Mouse (Mus musculus) neural tube, embryonic 14.5 days (tissue): ENCODE measurements at regions not wholly inside any gene's neighbourhood (a gene's known extent, or its start where the extent isn't known, plus 50 kb on each side); places are given as distances from the start of the nearest gene placed in this dataset.

Source experiments
- ATAC-seq: fragments of 200-750 bp; cut with Nextera tagmentation; 2 replicates; pipeline ENCODE4 v1.8.0; 2017; ENCODE audit warnings: low read depth, mild to moderate bottlenecking, moderate TSS enrichment, moderate library complexity
- H3K27ac ChIP-seq: fragments of 300-500 bp; sonication (generic); 2 replicates; pipeline ENCODE4 v1.5.1; 2014; ENCODE audit warnings: low read depth, mild to moderate bottlenecking, control low read depth, low read length, moderate library complexity, mixed read lengths
- H3K27me3 ChIP-seq: fragments of 300-500 bp; sonication (generic); 2 replicates; pipeline ENCODE4 v1.6.1; 2014; ENCODE audit warnings: low read length; ENCODE audit not compliant: control insufficient read depth, insufficient read depth
- H3K36me3 ChIP-seq: fragments of 300-500 bp; sonication (generic); 2 replicates; pipeline ENCODE4 v1.6.1; 2014; ENCODE audit warnings: low read length, mixed read lengths; ENCODE audit not compliant: control insufficient read depth, insufficient read depth
- H3K4me1 ChIP-seq: fragments of 300-500 bp; sonication (generic); 2 replicates; pipeline ENCODE4 v1.6.1; 2014; ENCODE audit warnings: low read length; ENCODE audit not compliant: control insufficient read depth, insufficient read depth
- H3K4me2 ChIP-seq: fragments of 300-500 bp; sonication (generic); 2 replicates; pipeline ENCODE4 v1.6.1; 2014; ENCODE audit warnings: mild to moderate bottlenecking, low read depth, low read length, control low read depth
- H3K4me3 ChIP-seq: fragments of 300-500 bp; sonication (generic); 2 replicates; pipeline ENCODE4 v1.5.1; 2014; ENCODE audit warnings: low read depth, low read length, control low read depth, mixed read lengths
- H3K9ac ChIP-seq: fragments of 300-500 bp; sonication (generic); replicated peaks from 2 replicates; pipeline ENCODE4 v1.6.1; 2014; ENCODE audit warnings: low read depth, mild to moderate bottlenecking, control low read depth, low read length, mixed read lengths
- H3K9me3 ChIP-seq: fragments of 300-500 bp; sonication (generic); 2 replicates; pipeline ENCODE4 v1.6.1; 2016; ENCODE audit warnings: low read length; ENCODE audit not compliant: control insufficient read depth
- WGBS: fragments of 180-500 bp; shearing (Covaris S2); extraction: QIAGEN DNeasy Blood & Tissue Kit; methylation state at CpG from one replicate; pipeline ENCODE4 v1.1.7; 2014; 5-methylcytosine and 5-hydroxymethylcytosine counted together

- H3K36me3 ChIP-seq = no peaks in the 10 kb centered on the region
- 74% methylated on average over 3 of the region's 3 CpGs for WGBS
- H3K4me2 ChIP-seq = no peak overlapping the region
- no peak for ATAC-seq
- no peaks in the 10 kb centered on the region for H3K4me1 ChIP-seq
- H3K27ac ChIP-seq = no peak overlapping the region
- H3K9ac ChIP-seq = no peak overlapping the region
- no peak overlapping the region for H3K4me3 ChIP-seq
- H3K9me3 ChIP-seq = no peaks in the 10 kb centered on the region
- no peaks in the 10 kb centered on the region for H3K27me3 ChIP-seq
These were observed 87.3 kb upstream of the Pde3a start for GRCm38 (mm10) chr6:141161626-141162233.

DNA sequence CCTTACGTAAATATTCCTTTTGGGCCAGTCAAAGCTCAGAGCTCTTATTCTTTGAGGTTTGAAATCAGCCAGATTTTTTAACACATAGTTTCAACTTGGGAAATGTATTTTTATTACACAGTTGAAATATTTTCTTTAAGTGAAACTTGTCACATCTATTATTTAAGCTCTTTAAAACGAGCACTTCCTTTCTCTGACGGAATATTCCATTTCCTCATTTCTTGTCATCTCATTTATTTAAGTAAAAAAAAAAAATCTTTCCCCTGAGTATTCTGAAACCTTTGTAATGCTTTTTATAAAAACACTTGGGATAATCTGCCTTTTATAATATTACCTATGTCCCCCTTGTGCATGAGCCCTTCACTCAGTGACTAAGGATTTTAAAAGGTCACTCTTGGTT lies 81.8 kb upstream of the Pde3a start:
- H3K36me3 ChIP-seq = no peaks in the 10 kb centered on the region
- H3K9ac ChIP-seq = no peak overlapping the region
- 72% methylated on average over 3 of the region's 3 CpGs for WGBS
- H3K4me3 ChIP-seq = no peak overlapping the region
- no peaks in the 10 kb centered on the region for H3K9me3 ChIP-seq
- H3K4me1 ChIP-seq = no peaks in the 10 kb centered on the region
- no peaks in the 10 kb centered on the region for H3K27me3 ChIP-seq
- ATAC-seq = no peak
- H3K4me2 ChIP-seq = no peak overlapping the region
- H3K27ac ChIP-seq = no peak overlapping the region

DNA sequence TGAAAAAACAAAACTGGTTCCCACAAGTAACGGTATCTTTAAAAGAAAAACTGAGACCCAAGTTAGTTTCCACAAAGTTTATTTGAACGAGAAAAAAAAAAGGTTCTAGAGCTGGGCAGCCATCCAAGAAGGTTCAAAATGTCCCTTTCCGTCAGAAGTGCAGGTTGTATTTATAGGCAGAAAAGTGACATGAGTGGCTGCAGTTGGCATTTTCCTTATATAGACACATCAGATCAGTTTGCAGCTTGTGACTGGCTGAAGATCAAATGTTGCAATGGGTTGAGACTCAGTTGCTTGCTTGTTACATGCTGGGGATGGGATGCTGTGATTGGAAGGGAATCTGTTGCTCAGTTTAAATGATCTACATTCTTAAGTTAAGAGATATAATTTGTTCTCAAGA lies 80.7 kb upstream of the Pde3a start:
- no peak overlapping the region for H3K9ac ChIP-seq
- no peak overlapping the region for H3K4me2 ChIP-seq
- H3K4me3 ChIP-seq = no peak overlapping the region
- H3K4me1 ChIP-seq = no peaks in the 10 kb centered on the region
- no peak overlapping the region for H3K27ac ChIP-seq
- WGBS = 76% methylated on average over 3 of the region's 3 CpGs
- ATAC-seq = no peak
- no peaks in the 10 kb centered on the region for H3K27me3 ChIP-seq
- H3K9me3 ChIP-seq = no peaks in the 10 kb centered on the region
- no peaks in the 10 kb centered on the region for H3K36me3 ChIP-seq

DNA sequence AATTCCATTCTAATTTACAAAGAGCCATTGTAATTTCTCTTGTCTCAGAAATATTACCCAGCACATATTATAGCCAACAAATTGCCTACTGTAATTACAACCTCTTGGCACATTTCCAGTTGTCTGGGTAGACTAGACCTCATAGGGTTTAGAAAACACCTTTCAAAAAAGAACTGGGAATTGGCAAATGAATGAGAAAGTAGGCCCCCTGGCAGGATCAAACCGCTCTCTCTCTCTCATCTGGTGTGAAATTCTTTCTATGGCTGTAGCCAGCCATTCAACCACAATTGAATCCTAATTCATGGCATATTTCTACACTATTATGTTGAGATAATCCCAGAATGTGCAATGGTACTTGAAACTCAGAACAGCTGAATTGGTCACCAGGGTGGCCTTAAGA lies 65.3 kb upstream of the Pde3a start:
- peak; percentile 41; the same call in 1 of the 2 replicates for ATAC-seq
- no peak overlapping the region for H3K9ac ChIP-seq
- no peak overlapping the region for H3K4me3 ChIP-seq
- H3K9me3 ChIP-seq = no peaks in the 10 kb centered on the region
- 35% methylated on average over 1 of the region's 1 CpGs for WGBS
- H3K27ac ChIP-seq = no peak overlapping the region
- no peaks in the 10 kb centered on the region for H3K36me3 ChIP-seq
- H3K4me1 ChIP-seq = no peaks in the 10 kb centered on the region
- no peak overlapping the region for H3K4me2 ChIP-seq
- H3K27me3 ChIP-seq = no peaks in the 10 kb centered on the region

DNA sequence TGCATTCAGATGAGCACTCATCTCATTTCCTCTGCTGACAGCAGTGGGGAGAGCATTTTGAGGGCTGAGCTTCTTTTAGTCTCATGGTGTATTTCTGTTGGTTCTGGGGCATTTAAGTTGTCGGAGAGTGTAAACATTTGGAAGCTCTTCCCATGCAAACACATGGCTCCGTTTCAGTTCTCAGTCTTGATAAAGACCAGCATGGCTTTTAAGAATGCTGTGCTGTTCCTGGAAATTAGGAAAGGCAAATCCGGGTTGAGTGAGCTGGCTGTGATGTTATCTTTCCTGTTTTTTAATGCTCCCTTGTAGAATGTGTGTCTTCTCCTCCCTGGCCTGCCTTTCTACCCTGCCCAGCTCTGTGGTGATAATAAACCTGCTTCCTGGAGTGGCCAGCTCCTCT lies 61.0 kb upstream of the Pde3a start:
- ATAC-seq = no peak
- Histone ChIP-seq H3K36me3 (no peaks in the 10 kb centered on the region), H3K27ac (no peak overlapping the region), H3K4me1 (no peaks in the 10 kb centered on the region), H3K9ac (no peak overlapping the region), H3K27me3 (no peaks in the 10 kb centered on the region), H3K4me2 (no peak overlapping the region), H3K9me3 (no peaks in the 10 kb centered on the region), H3K4me3 (no peak overlapping the region)
- WGBS = 83% methylated on average over 3 of the region's 3 CpGs

- Histone ChIP-seq H3K4me3 (no peak overlapping the region), H3K36me3 (no peaks in the 10 kb centered on the region), H3K9me3 (no peaks in the 10 kb centered on the region), H3K4me1 (no peaks in the 10 kb centered on the region), H3K27ac (no peak overlapping the region), H3K9ac (no peak overlapping the region), H3K4me2 (no peak overlapping the region), H3K27me3 (no peaks in the 10 kb centered on the region)
- 66% methylated on average over 5 of the region's 5 CpGs for WGBS
- ATAC-seq = no peak
These were observed 60.0 kb upstream of the Pde3a start for GRCm38 (mm10) chr6:141189093-141189492.

- H3K9ac ChIP-seq = no peak overlapping the region
- no peak for ATAC-seq
- H3K9me3 ChIP-seq = no peaks in the 10 kb centered on the region
- H3K27me3 ChIP-seq = no peaks in the 10 kb centered on the region
- H3K36me3 ChIP-seq = no peaks in the 10 kb centered on the region
- H3K27ac ChIP-seq = no peak overlapping the region
- no peak overlapping the region for H3K4me3 ChIP-seq
- WGBS = 85% methylated on average over 3 of the region's 3 CpGs
- no peak overlapping the region for H3K4me2 ChIP-seq
- H3K4me1 ChIP-seq = no peaks in the 10 kb centered on the region
These were observed 59.4 kb upstream of the Pde3a start for GRCm38 (mm10) chr6:141189701-141190100.

DNA sequence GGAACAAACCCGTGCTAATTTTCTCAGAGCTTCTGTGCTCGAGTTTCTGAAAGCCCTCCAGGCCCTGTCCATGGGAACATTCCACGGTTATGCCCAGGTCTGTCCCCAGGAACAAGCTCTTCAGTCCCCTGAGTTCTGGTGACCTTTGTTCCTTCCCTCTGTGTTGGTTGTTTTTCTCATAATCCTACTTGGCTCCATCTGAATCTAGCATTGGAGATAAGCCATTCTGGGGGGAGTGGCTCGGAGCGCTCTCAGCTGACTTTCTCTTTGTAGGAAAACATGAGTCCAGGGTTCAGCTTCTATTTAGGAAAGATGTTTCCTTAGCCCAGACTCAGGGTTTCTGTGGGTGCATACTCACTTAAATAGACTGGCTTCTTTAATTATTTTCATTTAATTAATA lies 58.7 kb upstream of the Pde3a start:
- no peak overlapping the region for H3K4me2 ChIP-seq
- H3K9me3 ChIP-seq = no peaks in the 10 kb centered on the region
- H3K4me3 ChIP-seq = no peak overlapping the region
- H3K4me1 ChIP-seq = no peaks in the 10 kb centered on the region
- H3K27ac ChIP-seq = no peak overlapping the region
- no peaks in the 10 kb centered on the region for H3K36me3 ChIP-seq
- H3K27me3 ChIP-seq = no peaks in the 10 kb centered on the region
- H3K9ac ChIP-seq = no peak overlapping the region
- 91% methylated on average over 5 of the region's 5 CpGs for WGBS
- no peak for ATAC-seq

DNA sequence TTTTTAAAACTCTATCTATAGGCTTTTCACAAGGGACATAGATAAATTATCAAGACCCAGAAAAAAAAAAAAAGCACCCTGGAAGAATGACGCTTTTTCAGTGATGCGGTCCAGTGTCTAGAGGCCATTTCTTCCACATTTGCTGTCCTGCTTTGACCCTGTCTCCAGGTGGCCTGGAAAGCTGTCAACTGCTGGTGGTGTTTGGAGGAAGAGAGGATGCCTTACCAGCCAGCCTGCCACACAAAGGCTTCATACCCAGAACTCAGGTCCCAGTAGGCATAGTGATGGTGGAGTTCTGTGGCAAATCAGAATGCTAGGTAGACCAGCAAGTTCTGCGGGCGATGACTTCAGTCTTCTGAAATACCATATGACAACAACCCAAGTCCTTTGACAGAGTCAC lies 51.6 kb upstream of the Pde3a start:
- no peak overlapping the region for H3K9ac ChIP-seq
- H3K9me3 ChIP-seq = no peaks in the 10 kb centered on the region
- H3K27ac ChIP-seq = no peak overlapping the region
- H3K27me3 ChIP-seq = no peaks in the 10 kb centered on the region
- ATAC-seq = no peak
- H3K36me3 ChIP-seq = no peaks in the 10 kb centered on the region
- no peaks in the 10 kb centered on the region for H3K4me1 ChIP-seq
- no peak overlapping the region for H3K4me2 ChIP-seq
- no peak overlapping the region for H3K4me3 ChIP-seq
- 96% methylated on average over 4 of the region's 4 CpGs for WGBS
